Mouse (Mus musculus) liver, embryonic 14.5 days (tissue): ENCODE data around the gene D430041D05Rik.

ENCODE experiments used
- CTCF ChIP-seq: IDR thresholded peaks from 2 replicates; pipeline ENCODE4 v1.5.1; 2016; ENCODE audit warnings: antibody characterized with exemption, low read depth, control low read depth
- EP300 ChIP-seq: IDR thresholded peaks from 2 replicates; pipeline ENCODE4 v1.6.1; 2016; ENCODE audit warnings: antibody characterized with exemption, low read depth

DNA sequence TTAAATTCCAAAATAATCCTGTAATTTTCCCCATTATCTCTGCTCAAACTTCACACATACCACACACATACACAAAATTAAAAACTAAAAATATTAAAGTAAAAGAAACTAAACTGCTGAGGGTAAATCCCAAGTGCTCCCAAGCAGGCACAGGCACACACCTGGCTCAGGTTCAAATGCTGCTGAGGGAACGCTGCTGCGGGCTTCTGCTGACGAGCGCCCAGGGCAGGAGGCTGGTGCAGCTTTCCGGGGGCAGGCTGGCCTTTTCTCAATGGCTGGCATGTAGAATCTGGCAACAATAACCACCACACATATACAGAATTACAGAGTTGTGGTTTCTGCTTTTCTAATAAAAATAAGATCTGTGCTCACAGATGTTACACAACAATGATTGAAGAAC is 19.8 kb upstream of the D430041D05Rik start:
- TF ChIP-seq CTCF, result no peak
- no peak for TF ChIP-seq EP300
